Mouse (Mus musculus) ES-Bruce4 (cell line): ENCODE measurements at regions not wholly inside any gene's neighbourhood (a gene's known extent, or its start where the extent isn't known, plus 50 kb on each side); places are given as distances from the start of the nearest gene placed in this dataset.

ENCODE experiments used
- H3K27ac ChIP-seq: 2 replicates; pipeline ENCODE4 v1.5.1; 2012; ENCODE audit warnings: low read length, inconsistent platforms; ENCODE audit not compliant: insufficient read depth
- H3K27me3 ChIP-seq: 2 replicates; pipeline ENCODE4 v1.6.1; 2012; ENCODE audit warnings: mild to moderate bottlenecking, low read length, inconsistent platforms; ENCODE audit not compliant: control insufficient read depth, poor library complexity, insufficient read depth, severe bottlenecking
- H3K36me3 ChIP-seq: 2 replicates; pipeline ENCODE4 v1.6.1; 2012; ENCODE audit warnings: inconsistent platforms, mild to moderate bottlenecking, low read length, moderate library complexity; ENCODE audit not compliant: control insufficient read depth, poor library complexity, insufficient read depth, severe bottlenecking
- H3K4me1 ChIP-seq: one replicate; pipeline ENCODE4 v1.8.1; 2011; ENCODE audit warnings: low read length; ENCODE audit not compliant: control insufficient read depth, insufficient read depth
- H3K4me3 ChIP-seq: 2 replicates; pipeline ENCODE4 v1.5.1; 2011; ENCODE audit warnings: low read depth, mild to moderate bottlenecking, low read length
- H3K9ac ChIP-seq: 2 replicates; pipeline ENCODE4 v1.6.1; 2012; ENCODE audit warnings: low read depth, mild to moderate bottlenecking, inconsistent platforms; ENCODE audit not compliant: poor library complexity, severe bottlenecking
- H3K9me3 ChIP-seq: replicated peaks from 2 replicates; pipeline ENCODE4 v1.6.1; 2012; ENCODE audit warnings: mild to moderate bottlenecking, low read length, inconsistent platforms; ENCODE audit not compliant: control insufficient read depth, poor library complexity, insufficient read depth, severe bottlenecking
- CTCF ChIP-seq: IDR thresholded peaks from one replicate; pipeline ENCODE4 v1.8.1; 2011; ENCODE audit warnings: low read depth, low read length
- EP300 ChIP-seq: IDR thresholded peaks from 2 replicates; pipeline ENCODE4 v1.6.1; 2011; ENCODE audit warnings: low read depth, low read length; ENCODE audit not compliant: insufficient read depth
- POLR2A ChIP-seq: IDR thresholded peaks from one replicate; pipeline ENCODE4 v1.8.1; 2011; ENCODE audit warnings: low read length; ENCODE audit not compliant: insufficient read depth

DNA sequence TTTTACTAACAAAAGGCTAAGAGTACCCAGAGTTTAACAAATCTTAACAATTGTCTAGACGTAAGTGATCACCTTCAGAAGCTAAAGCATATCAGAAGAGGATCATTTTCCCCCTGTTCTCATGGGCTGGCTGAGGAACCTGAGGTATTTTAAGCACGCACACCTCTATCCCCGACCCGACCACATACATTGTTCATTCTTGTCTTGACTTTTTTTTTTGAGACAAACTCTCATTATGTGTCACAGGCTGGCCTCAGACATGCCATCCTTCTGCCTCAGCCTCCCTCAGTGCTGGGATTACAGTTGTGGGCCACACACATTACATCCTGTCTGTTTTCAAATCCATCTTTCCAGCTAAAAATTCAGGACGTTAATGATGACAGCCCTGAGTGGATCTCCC, 105.7 kb upstream of the Lmo4 start:
- H3K9ac ChIP-seq = no peak overlapping the region
- no peaks in the 10 kb centered on the region for H3K9me3 ChIP-seq
- no peaks in the 10 kb centered on the region for H3K27me3 ChIP-seq
- no peaks in the 10 kb centered on the region for H3K4me1 ChIP-seq
- H3K36me3 ChIP-seq = no peaks in the 10 kb centered on the region
- no peak for TF ChIP-seq CTCF
- H3K4me3 ChIP-seq = no peak overlapping the region
- no peak overlapping the region for H3K27ac ChIP-seq

DNA sequence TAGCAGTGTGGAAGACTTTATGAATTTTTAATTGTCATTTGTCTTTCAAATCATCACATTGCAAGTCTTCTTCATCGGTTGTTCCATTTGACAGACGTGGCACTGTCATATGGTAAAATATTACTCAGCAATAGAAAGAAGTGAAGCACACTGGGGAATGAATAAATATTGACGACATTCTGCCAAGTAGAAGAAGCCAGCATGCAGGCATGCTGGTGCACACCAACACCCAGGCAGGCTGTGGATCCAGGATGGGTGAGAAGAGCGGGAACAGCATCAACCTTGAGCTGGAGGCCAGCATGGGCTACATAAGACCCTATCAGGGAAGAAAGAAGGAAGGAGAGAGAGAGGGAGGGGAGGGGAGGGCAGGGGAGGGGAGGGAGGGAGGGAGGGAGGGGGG, 103.6 kb upstream of the Lmo4 start:
- Histone ChIP-seq H3K9me3 (no peaks in the 10 kb centered on the region), H3K9ac (no peak overlapping the region), H3K36me3 (no peaks in the 10 kb centered on the region), H3K4me1 (no peaks in the 10 kb centered on the region), H3K27me3 (no peaks in the 10 kb centered on the region), H3K4me3 (no peak overlapping the region), H3K27ac (no peak overlapping the region)
- TF ChIP-seq POLR2A (no peak), EP300 (no peak), CTCF (no peak)

DNA sequence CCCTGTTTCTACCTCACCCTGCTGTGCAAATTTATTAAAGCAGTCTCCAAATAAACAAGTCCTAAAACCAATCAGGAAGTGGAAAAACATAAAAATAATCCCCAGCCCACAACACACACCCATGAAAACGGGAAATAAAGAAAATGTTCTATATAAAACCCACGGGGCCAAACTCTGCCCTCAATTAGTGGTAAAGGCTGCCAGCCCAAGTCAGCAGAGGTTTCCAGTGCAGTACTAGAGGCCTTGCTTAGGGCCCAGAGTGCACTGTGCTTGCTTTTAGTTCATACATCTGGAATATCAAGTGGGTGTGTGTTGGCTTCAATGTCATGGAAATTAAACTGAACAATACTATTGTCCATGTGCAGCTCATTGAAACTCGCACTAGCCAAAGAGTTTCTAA, 102.5 kb upstream of the Lmo4 start:
- no peaks in the 10 kb centered on the region for H3K27me3 ChIP-seq
- H3K36me3 ChIP-seq = no peaks in the 10 kb centered on the region
- TF ChIP-seq EP300 = no peak
- no peaks in the 10 kb centered on the region for H3K9me3 ChIP-seq
- no peak overlapping the region for H3K9ac ChIP-seq
- H3K4me3 ChIP-seq = no peak overlapping the region
- no peaks in the 10 kb centered on the region for H3K4me1 ChIP-seq
- H3K27ac ChIP-seq = no peak overlapping the region

DNA sequence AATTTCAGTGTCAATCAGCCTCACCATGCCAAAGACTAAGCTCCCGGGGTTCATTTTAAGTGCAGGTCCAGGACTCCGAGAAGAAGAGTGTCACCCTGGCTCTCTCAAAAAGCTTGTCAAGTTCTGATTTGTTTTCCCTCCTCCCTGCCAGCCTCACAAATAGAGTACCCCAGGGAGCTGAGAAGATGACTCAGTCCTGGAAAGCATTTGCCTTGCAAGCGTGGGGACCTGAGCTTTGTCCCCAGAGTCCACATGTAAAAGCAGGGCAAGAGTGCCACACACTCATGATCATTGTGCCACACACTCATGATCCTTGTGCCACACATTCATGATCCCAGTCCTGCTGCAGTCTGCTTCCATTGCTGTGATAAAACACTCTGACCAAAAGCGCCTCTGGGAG, 100.4 kb upstream of the Lmo4 start:
- Histone ChIP-seq H3K4me1 (no peaks in the 10 kb centered on the region), H3K9me3 (no peaks in the 10 kb centered on the region), H3K27me3 (no peaks in the 10 kb centered on the region), H3K36me3 (no peaks in the 10 kb centered on the region), H3K9ac (no peak overlapping the region), H3K27ac (no peak overlapping the region), H3K4me3 (no peak overlapping the region)
- no peak for TF ChIP-seq EP300
- no peak for TF ChIP-seq POLR2A
- no peak for TF ChIP-seq CTCF

DNA sequence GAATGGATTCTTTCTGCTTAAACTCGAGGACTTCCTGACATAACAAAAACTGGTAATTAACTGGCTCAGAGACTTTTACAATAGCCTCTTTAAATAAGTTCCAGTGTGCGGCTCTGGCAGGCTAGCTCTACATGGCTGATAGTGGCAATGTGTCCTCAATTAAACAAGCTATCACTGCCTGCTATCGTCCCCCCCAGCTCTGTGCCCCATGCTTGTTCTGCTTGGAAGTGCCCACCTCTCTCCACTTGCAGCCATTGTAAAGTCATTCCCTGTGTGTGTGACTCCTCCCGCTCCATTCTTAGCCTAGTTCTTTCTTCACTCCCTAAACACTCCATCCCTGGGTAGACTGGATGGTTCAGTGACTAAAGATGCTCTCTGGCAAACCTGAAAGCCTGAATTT, 99.9 kb upstream of the Lmo4 start:
- H3K27ac ChIP-seq = no peak overlapping the region
- H3K4me1 ChIP-seq = no peaks in the 10 kb centered on the region
- no peak for TF ChIP-seq POLR2A
- TF ChIP-seq EP300 = no peak
- TF ChIP-seq CTCF = no peak
- H3K27me3 ChIP-seq = no peaks in the 10 kb centered on the region
- H3K9ac ChIP-seq = no peak overlapping the region
- no peaks in the 10 kb centered on the region for H3K36me3 ChIP-seq
- no peak overlapping the region for H3K4me3 ChIP-seq
- H3K9me3 ChIP-seq = no peaks in the 10 kb centered on the region

DNA sequence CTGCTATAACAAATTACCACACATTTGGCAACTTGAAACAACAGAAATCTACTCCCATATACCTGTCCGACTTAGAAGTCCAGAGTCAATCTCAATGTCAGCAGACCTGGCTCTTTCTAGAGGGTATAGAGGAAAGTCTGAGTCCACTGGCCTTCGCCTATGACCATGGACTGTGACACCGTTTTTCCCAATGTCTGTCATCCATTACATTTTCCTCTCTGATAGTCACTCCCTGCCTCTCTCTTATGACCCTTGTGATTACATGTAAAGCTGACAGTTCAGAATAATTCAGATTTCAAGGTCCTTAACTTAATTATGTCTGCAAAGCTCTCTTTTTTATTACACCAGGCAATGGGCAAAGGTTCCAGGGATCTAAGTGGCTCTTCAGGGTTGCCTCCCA, 97.6 kb upstream of the Lmo4 start:
- Histone ChIP-seq H3K4me1 (no peaks in the 10 kb centered on the region), H3K36me3 (no peaks in the 10 kb centered on the region), H3K9me3 (no peaks in the 10 kb centered on the region), H3K27ac (no peak overlapping the region), H3K4me3 (no peak overlapping the region), H3K9ac (no peak overlapping the region), H3K27me3 (no peaks in the 10 kb centered on the region)
- TF ChIP-seq POLR2A = no peak
- no peak for TF ChIP-seq EP300

DNA sequence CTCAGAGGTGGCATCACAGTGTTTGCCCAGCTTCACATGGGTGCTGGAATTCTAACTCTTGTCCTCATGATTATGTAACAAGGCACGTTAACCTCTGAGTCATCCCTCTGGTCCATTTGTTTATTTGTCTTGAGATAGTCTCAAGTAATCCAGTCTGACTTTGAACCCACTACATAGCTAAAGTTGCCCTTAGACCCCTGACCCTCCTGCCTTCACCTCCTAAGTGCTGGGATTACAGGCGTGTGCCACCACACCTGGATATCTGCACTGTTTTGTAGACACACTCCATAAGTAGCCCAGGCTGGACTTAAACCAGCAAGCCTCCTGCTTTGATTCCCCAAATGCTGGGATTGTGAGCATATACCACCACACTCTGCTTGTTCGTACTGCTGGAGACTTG, 96.0 kb upstream of the Lmo4 start:
- Histone ChIP-seq H3K9me3 (no peaks in the 10 kb centered on the region), H3K4me1 (no peaks in the 10 kb centered on the region), H3K27ac (no peak overlapping the region), H3K27me3 (no peaks in the 10 kb centered on the region), H3K36me3 (no peaks in the 10 kb centered on the region), H3K9ac (no peak overlapping the region), H3K4me3 (no peak overlapping the region)
- TF ChIP-seq EP300 (no peak), POLR2A (no peak), CTCF (no peak)
